Mouse (Mus musculus): ENCODE measurements at regions not wholly inside any gene's neighbourhood (a gene's known extent, or its start where the extent isn't known, plus 50 kb on each side); places are given as distances from the start of the nearest gene placed in this dataset.

DNA sequence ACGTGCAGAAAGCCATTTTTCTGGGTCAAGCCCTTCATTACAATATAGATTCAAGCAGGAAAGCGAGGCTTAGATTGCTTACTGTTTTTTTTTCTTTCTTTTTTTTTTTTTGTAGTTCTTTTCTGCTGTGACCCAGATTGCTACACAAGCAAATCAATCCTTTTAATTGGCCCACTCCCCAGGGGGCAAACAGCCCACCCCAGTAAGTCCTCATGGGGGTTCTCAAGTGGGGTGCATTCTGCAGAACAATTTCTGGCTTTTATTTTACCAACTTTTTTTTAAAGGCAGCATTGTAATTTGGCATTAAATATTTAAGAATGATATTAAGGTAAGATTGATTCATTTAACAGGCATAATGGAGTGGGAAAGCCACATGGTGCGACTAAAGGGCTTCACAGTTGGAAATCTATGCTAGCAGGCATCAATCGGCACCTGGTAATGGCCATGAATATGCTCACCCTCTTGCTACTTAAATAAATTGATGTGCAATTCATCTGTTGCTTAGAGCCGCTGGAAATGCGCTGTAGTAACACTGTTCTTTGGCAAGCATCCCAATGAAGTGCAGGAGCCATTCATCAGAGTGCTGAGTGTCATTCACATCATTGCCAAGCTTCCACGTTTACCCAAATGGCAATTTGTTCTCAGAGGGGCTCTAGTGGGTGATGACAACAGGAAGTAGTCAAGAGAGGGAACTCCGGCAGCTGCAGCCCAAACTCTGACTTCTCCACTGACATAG, 236.3 kb upstream of the Arhgap42 start:
- TF ChIP-seq CTCF (conservative IDR thresholded peaks at IDR 0.05; ENCODE audit: insufficient read depth, insufficient read length, low read depth, low read length) = no peak
- TF ChIP-seq POLR2A (IDR thresholded peaks at IDR 0.05; ENCODE audit: low read depth, low read length) = no peak
